Comparison of ENCODE assay signal across 7 mouse cellular contexts in genomic region chr11:98327136-98328030, GRCm38 (mm10). TPM values are rescaled to one million over a fixed set of nuclear protein-coding genes. Genes with fewer than 3 reads are reported as not detected.
DNase-seq lines count a peak whose midpoint lies in the region; ATAC-seq lines count a peak whose summit lies in the region.

No protein-coding gene starts in this region.

- H3K4me3 ChIP-seq in lung, embryonic 15.5 days, result peak overlapping the region; percentile 23
- peak overlapping the region; percentile 45 for H3K4me3 ChIP-seq in hindbrain, embryonic 13.5 days
- peak overlapping the region; percentile 36 for H3K4me3 ChIP-seq in midbrain, embryonic 16.5 days (ENCODE audit: low read depth, low read length)

- peaks cover 19% of the 10 kb centered on the region for H3K4me1 ChIP-seq in lung, embryonic 15.5 days
- H3K4me1 ChIP-seq in hindbrain, embryonic 13.5 days (replicated peaks), result peaks cover 28% of the 10 kb centered on the region
- H3K4me1 ChIP-seq in midbrain, embryonic 16.5 days (ENCODE audit: control insufficient read depth, insufficient read depth, low read length), result peaks cover 18% of the 10 kb centered on the region

- no peak; the same call in 1 of the 2 replicates for ATAC-seq in lung, embryonic 15.5 days (ENCODE audit: borderline replicate concordance, extremely low read depth, low FRiP score, low TSS enrichment)
- no peak for ATAC-seq in hindbrain, embryonic 13.5 days (ENCODE audit: low FRiP score)
- ATAC-seq in midbrain, embryonic 16.5 days, result no peak
- no peak for ATAC-seq in inflammation-experienced regulatory T-cells, adult 6 months
- ATAC-seq in erythroid progenitor cell, adult 5-6 weeks (replicated peaks; ENCODE audit: low FRiP score, poor library complexity, severe bottlenecking), result no peak

- no peaks in the 10 kb centered on the region for H3K36me3 ChIP-seq in lung, embryonic 15.5 days
- H3K36me3 ChIP-seq in hindbrain, embryonic 13.5 days, result no peaks in the 10 kb centered on the region
- H3K36me3 ChIP-seq in midbrain, embryonic 16.5 days (ENCODE audit: control insufficient read depth, insufficient read depth, low read length), result no peaks in the 10 kb centered on the region

- no peak overlapping the region for H3K27ac ChIP-seq in lung, embryonic 15.5 days
- peak overlapping the region; percentile 92 for H3K27ac ChIP-seq in hindbrain, embryonic 13.5 days
- H3K27ac ChIP-seq in midbrain, embryonic 16.5 days (ENCODE audit: low read length), result peak overlapping the region; percentile 71

- under 1% methylated on average over 89 of the region's 97 CpGs for WGBS in lung, embryonic 15.5 days
- under 1% methylated on average over 96 of the region's 97 CpGs for WGBS in hindbrain, embryonic 13.5 days
- WGBS in midbrain, embryonic 16.5 days, result under 1% methylated on average over 95 of the region's 97 CpGs

- DNase-seq in lung, postnatal 25 days (ENCODE audit: low spot score), result no peak
- peak; percentile 57 for DNase-seq in embryo, embryonic 10.5 days (ENCODE audit: low spot score)

- no peaks in the 10 kb centered on the region for H3K9me3 ChIP-seq in lung, embryonic 15.5 days
- H3K9me3 ChIP-seq in hindbrain, embryonic 13.5 days, result no peaks in the 10 kb centered on the region
- no peaks in the 10 kb centered on the region for H3K9me3 ChIP-seq in midbrain, embryonic 16.5 days (replicated peaks; ENCODE audit: control insufficient read depth, low read length, poor library complexity, severe bottlenecking)

- no peak overlapping the region for H3K9ac ChIP-seq in lung, embryonic 15.5 days
- peak overlapping the region; percentile 73 for H3K9ac ChIP-seq in hindbrain, embryonic 13.5 days
- peak overlapping the region; percentile 55 for H3K9ac ChIP-seq in midbrain, embryonic 16.5 days (ENCODE audit: low read depth, low read length)

- peak overlapping the region; percentile 44 for H3K4me2 ChIP-seq in lung, embryonic 15.5 days
- H3K4me2 ChIP-seq in hindbrain, embryonic 13.5 days, result peak overlapping the region; percentile 51
- peak overlapping the region; percentile 48 for H3K4me2 ChIP-seq in midbrain, embryonic 16.5 days (ENCODE audit: low read length)

- peaks cover 100% of the 10 kb centered on the region for H3K27me3 ChIP-seq in lung, embryonic 15.5 days
- peaks cover 98% of the 10 kb centered on the region for H3K27me3 ChIP-seq in hindbrain, embryonic 13.5 days
- H3K27me3 ChIP-seq in midbrain, embryonic 16.5 days (ENCODE audit: control insufficient read depth, insufficient read depth, low read depth, low read length), result peaks cover 73% of the 10 kb centered on the region

RNA-seq across cellular contexts. Expression of gene Neurod2, which starts 2.1 kb away (rescaled TPM):
- 0.05 TPM in 1 of 2 replicates, not detected in the other for polyA plus RNA-seq in lung, embryonic 15.5 days (2015; fragmentation: Nextera tagmentation; extraction: Ambion mirVana)
- polyA plus RNA-seq in hindbrain, embryonic 13.5 days (2015; fragmentation: Nextera tagmentation; extraction: Ambion mirVana), result 24.6 and 30.7 TPM in 2 replicates
- 4.5 and 5.6 TPM in 2 replicates for polyA plus RNA-seq in midbrain, embryonic 16.5 days (2015; fragmentation: Nextera tagmentation; extraction: Ambion mirVana)
- not detected for polyA plus RNA-seq in inflammation-experienced regulatory T-cells, adult 6 months (2017; shearing (Covaris generic))
- total RNA-seq in erythroid progenitor cell, adult 5-6 weeks (2015; ENCODE audit: low replicate concordance), result not detected in 2 replicates
- total RNA-seq in erythroid progenitor cell, adult 5-6 weeks (2017; ENCODE audit: low replicate concordance), result not detected in 2 replicates

RNA-seq across cellular contexts. Expression of gene Ppp1r1b, which starts 20.8 kb away (rescaled TPM):
- 3.5 and 5.5 TPM in 2 replicates for polyA plus RNA-seq in lung, embryonic 15.5 days (2015; fragmentation: Nextera tagmentation; extraction: Ambion mirVana)
- 1.1 and 2.4 TPM in 2 replicates for polyA plus RNA-seq in hindbrain, embryonic 13.5 days (2015; fragmentation: Nextera tagmentation; extraction: Ambion mirVana)
- polyA plus RNA-seq in midbrain, embryonic 16.5 days (2015; fragmentation: Nextera tagmentation; extraction: Ambion mirVana), result 2.4 and 2.9 TPM in 2 replicates
- polyA plus RNA-seq in inflammation-experienced regulatory T-cells, adult 6 months (2017; shearing (Covaris generic)), result not detected
- total RNA-seq in erythroid progenitor cell, adult 5-6 weeks (2015; ENCODE audit: low replicate concordance), result not detected in 2 replicates
- not detected in 2 replicates for total RNA-seq in erythroid progenitor cell, adult 5-6 weeks (2017; ENCODE audit: low replicate concordance)

RNA-seq across cellular contexts. Expression of gene Stard3, which starts 30.8 kb away (rescaled TPM):
- polyA plus RNA-seq in lung, embryonic 15.5 days (2015; fragmentation: Nextera tagmentation; extraction: Ambion mirVana), result 45.2 and 52.5 TPM in 2 replicates
- 44.4 and 44.7 TPM in 2 replicates for polyA plus RNA-seq in hindbrain, embryonic 13.5 days (2015; fragmentation: Nextera tagmentation; extraction: Ambion mirVana)
- polyA plus RNA-seq in midbrain, embryonic 16.5 days (2015; fragmentation: Nextera tagmentation; extraction: Ambion mirVana), result 32.9 and 37.0 TPM in 2 replicates
- 10 to 100 TPM; 38.5 to 42.1 (median 40.3) TPM for polyA plus RNA-seq in inflammation-experienced regulatory T-cells, adult 6 months (2017; shearing (Covaris generic))
- 4.6 and 8.3 TPM in 2 replicates for total RNA-seq in erythroid progenitor cell, adult 5-6 weeks (2015; ENCODE audit: low replicate concordance)
- total RNA-seq in erythroid progenitor cell, adult 5-6 weeks (2017; ENCODE audit: low replicate concordance), result 5.6 and 7.6 TPM in 2 replicates

RNA-seq across cellular contexts. Expression of gene Tcap, which starts 56.2 kb away (rescaled TPM):
- 5.1 and 7.5 TPM in 2 replicates for polyA plus RNA-seq in lung, embryonic 15.5 days (2015; fragmentation: Nextera tagmentation; extraction: Ambion mirVana)
- 0.21 and 0.35 TPM in 2 replicates for polyA plus RNA-seq in hindbrain, embryonic 13.5 days (2015; fragmentation: Nextera tagmentation; extraction: Ambion mirVana)
- 0.22 TPM in 1 of 2 replicates, not detected in the other for polyA plus RNA-seq in midbrain, embryonic 16.5 days (2015; fragmentation: Nextera tagmentation; extraction: Ambion mirVana)
- not detected for polyA plus RNA-seq in inflammation-experienced regulatory T-cells, adult 6 months (2017; shearing (Covaris generic))
- not detected in 2 replicates for total RNA-seq in erythroid progenitor cell, adult 5-6 weeks (2015; ENCODE audit: low replicate concordance)
- not detected in 2 replicates for total RNA-seq in erythroid progenitor cell, adult 5-6 weeks (2017; ENCODE audit: low replicate concordance)

RNA-seq across cellular contexts. Expression of gene Pnmt, which starts 58.9 kb away (rescaled TPM):
- 0.12 TPM in 1 of 2 replicates, not detected in the other for polyA plus RNA-seq in lung, embryonic 15.5 days (2015; fragmentation: Nextera tagmentation; extraction: Ambion mirVana)
- 3.2 and 4.2 TPM in 2 replicates for polyA plus RNA-seq in hindbrain, embryonic 13.5 days (2015; fragmentation: Nextera tagmentation; extraction: Ambion mirVana)
- polyA plus RNA-seq in midbrain, embryonic 16.5 days (2015; fragmentation: Nextera tagmentation; extraction: Ambion mirVana), result 1.5 and 1.7 TPM in 2 replicates
- polyA plus RNA-seq in inflammation-experienced regulatory T-cells, adult 6 months (2017; shearing (Covaris generic)), result not detected
- not detected in 2 replicates for total RNA-seq in erythroid progenitor cell, adult 5-6 weeks (2015; ENCODE audit: low replicate concordance)
- total RNA-seq in erythroid progenitor cell, adult 5-6 weeks (2017; ENCODE audit: low replicate concordance), result not detected in 2 replicates
